Mouse (Mus musculus): Measurements from ENCODE around the gene Ccdc181.

Gene Ccdc181

DNA sequence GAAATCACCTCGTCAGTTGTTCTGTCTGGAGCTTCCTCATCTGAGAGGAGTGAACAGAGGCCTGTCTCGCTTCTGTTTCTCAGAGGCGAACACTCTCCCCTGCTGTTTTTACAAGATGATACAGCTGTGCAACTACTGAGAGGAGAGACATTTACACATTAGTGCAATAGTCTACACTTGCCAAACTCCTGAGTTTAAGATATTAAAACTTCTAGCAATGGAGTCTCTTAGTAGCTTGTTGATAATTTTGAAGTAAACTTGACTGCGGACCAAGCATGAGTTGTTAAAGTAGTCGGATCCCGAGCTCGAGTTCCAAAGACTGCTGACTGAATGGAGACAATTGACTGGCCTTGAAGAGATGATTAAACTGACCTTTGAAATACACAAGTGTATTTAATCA, 52.4 kb downstream of the Ccdc181 start:
- Histone ChIP-seq H3K36me3 (ENCODE audit: insufficient read depth, low read length) (no peaks in the 10 kb centered on the region), H3K27me3 (ENCODE audit: insufficient read depth, low read length) (no peaks in the 10 kb centered on the region), H3K4me3 (replicated peaks; ENCODE audit: low read length) (no peak overlapping the region), H3K4me1 (replicated peaks; ENCODE audit: low read depth, low read length) (peaks cover 8% of the 10 kb centered on the region), H3K9me3 (ENCODE audit: low read length) (no peaks in the 10 kb centered on the region)
- TF ChIP-seq CTCF (conservative IDR thresholded peaks at IDR 0.05; ENCODE audit: low read length) (no peak), NANOG (IDR thresholded peaks at IDR 0.05; ENCODE audit: borderline replicate concordance, low read length) (no peak), POU5F1 (IDR thresholded peaks at IDR 0.05; ENCODE audit: borderline replicate concordance, low read length) (no peak)

- TF ChIP-seq NANOG (IDR thresholded peaks at IDR 0.05; ENCODE audit: borderline replicate concordance, low read length) (no peak), POU5F1 (IDR thresholded peaks at IDR 0.05; ENCODE audit: borderline replicate concordance, low read length) (no peak), CTCF (conservative IDR thresholded peaks at IDR 0.05; ENCODE audit: low read length) (no peak)
- H3K9me3 ChIP-seq (ENCODE audit: low read length), result peaks cover 6% of the 10 kb centered on the region; the same call in 1 of the 2 replicates
- no peaks in the 10 kb centered on the region for H3K27me3 ChIP-seq (ENCODE audit: insufficient read depth, low read length)
- 0 out of 2 replicates have a peak, but pooled peaks cover 6% of the 10 kb centered on the region for H3K36me3 ChIP-seq (ENCODE audit: insufficient read depth, low read length)
- no peak overlapping the region for H3K4me3 ChIP-seq (replicated peaks; ENCODE audit: low read length)
- H3K4me1 ChIP-seq (replicated peaks; ENCODE audit: low read depth, low read length), result no peaks in the 10 kb centered on the region
Observed at GRCm38 (mm10) chr1:164332559-164332958, 57.2 kb downstream of the Ccdc181 start.

- Histone ChIP-seq H3K4me3 (replicated peaks; ENCODE audit: low read length) (no peak overlapping the region), H3K9me3 (ENCODE audit: low read length) (peaks cover 6% of the 10 kb centered on the region; the same call in 1 of the 2 replicates), H3K4me1 (replicated peaks; ENCODE audit: low read depth, low read length) (no peaks in the 10 kb centered on the region), H3K36me3 (ENCODE audit: insufficient read depth, low read length) (0 out of 2 replicates have a peak, but pooled peaks cover 6% of the 10 kb centered on the region), H3K27me3 (ENCODE audit: insufficient read depth, low read length) (no peaks in the 10 kb centered on the region)
- no peak for TF ChIP-seq POU5F1 (IDR thresholded peaks at IDR 0.05; ENCODE audit: borderline replicate concordance, low read length)
- no peak for TF ChIP-seq NANOG (IDR thresholded peaks at IDR 0.05; ENCODE audit: borderline replicate concordance, low read length)
- no peak for TF ChIP-seq CTCF (conservative IDR thresholded peaks at IDR 0.05; ENCODE audit: low read length)
Observed at GRCm38 (mm10) chr1:164335435-164335834, 60.0 kb downstream of the Ccdc181 start.

GRCm38 (mm10) chr1:164335846-164336245, 60.5 kb downstream of the Ccdc181 start:
- Histone ChIP-seq H3K4me1 (replicated peaks; ENCODE audit: low read depth, low read length) (no peaks in the 10 kb centered on the region), H3K9me3 (ENCODE audit: low read length) (peaks cover 6% of the 10 kb centered on the region; the same call in 1 of the 2 replicates), H3K36me3 (ENCODE audit: insufficient read depth, low read length) (0 out of 2 replicates have a peak, but pooled peaks cover 6% of the 10 kb centered on the region), H3K27me3 (ENCODE audit: insufficient read depth, low read length) (no peaks in the 10 kb centered on the region), H3K4me3 (replicated peaks; ENCODE audit: low read length) (no peak overlapping the region)
- TF ChIP-seq CTCF (conservative IDR thresholded peaks at IDR 0.05; ENCODE audit: low read length) (no peak), NANOG (IDR thresholded peaks at IDR 0.05; ENCODE audit: borderline replicate concordance, low read length) (no peak), POU5F1 (IDR thresholded peaks at IDR 0.05; ENCODE audit: borderline replicate concordance, low read length) (no peak)
